Mouse (Mus musculus) liver, postnatal 0 days (tissue): ENCODE data around the gene Ube2e3. TPM values are rescaled to one million over a fixed set of nuclear protein-coding genes. Genes with fewer than 3 reads are reported as not detected.

Experiments used
- ATAC-seq: fragments of 200-750 bp; cut with Nextera tagmentation; 2 replicates; pipeline ENCODE4 v1.8.0; 2017; ENCODE audit warnings: mild to moderate bottlenecking, moderate library complexity
- DNase-seq: peaks from one replicate; pipeline ENCODE4 v3.0.0-alpha.2; 2016
- H3K27ac ChIP-seq: fragments of 300-500 bp; sonication (generic); 2 replicates; pipeline ENCODE4 v1.5.1; 2014; ENCODE audit warnings: antibody characterized with exemption, moderate library complexity, mild to moderate bottlenecking, low read depth
- H3K27me3 ChIP-seq: fragments of 300-500 bp; sonication (generic); 2 replicates; pipeline ENCODE4 v1.6.1; 2014; ENCODE audit warnings: low read length, control low read depth, mixed read lengths; ENCODE audit not compliant: insufficient read depth
- H3K36me3 ChIP-seq: fragments of 300-500 bp; sonication (generic); replicated peaks from 2 replicates; pipeline ENCODE4 v1.6.1; 2014; ENCODE audit warnings: mild to moderate bottlenecking, control low read depth, low read length, moderate library complexity, mixed read lengths; ENCODE audit not compliant: insufficient read depth
- H3K4me1 ChIP-seq: fragments of 300-500 bp; sonication (generic); 2 replicates; pipeline ENCODE4 v1.6.1; 2014; ENCODE audit warnings: antibody characterized with exemption, mild to moderate bottlenecking, control low read depth; ENCODE audit not compliant: insufficient read depth
- H3K4me2 ChIP-seq: fragments of 300-500 bp; sonication (generic); 2 replicates; pipeline ENCODE4 v1.6.1; 2014; ENCODE audit warnings: low read depth, mild to moderate bottlenecking, low read length, moderate library complexity, mixed read lengths
- H3K4me3 ChIP-seq: fragments of 300-500 bp; sonication (generic); 2 replicates; pipeline ENCODE4 v1.5.1; 2014; ENCODE audit warnings: low read depth, low read length
- H3K9ac ChIP-seq: fragments of 300-500 bp; sonication (generic); replicated peaks from 2 replicates; pipeline ENCODE4 v1.6.1; 2014; ENCODE audit warnings: mild to moderate bottlenecking, moderate library complexity
- H3K9me3 ChIP-seq: fragments of 300-500 bp; sonication (generic); 2 replicates; pipeline ENCODE4 v1.6.1; 2016; ENCODE audit warnings: mild to moderate bottlenecking, control low read depth, low read length, mixed read lengths
- CTCF ChIP-seq: sonication (generic); IDR thresholded peaks from 2 replicates; pipeline ENCODE4 v1.5.1; 2016; ENCODE audit warnings: antibody characterized with exemption, low read depth
- EP300 ChIP-seq: IDR thresholded peaks from 2 replicates; pipeline ENCODE4 v1.6.1; 2016; ENCODE audit warnings: antibody characterized with exemption, low read depth, mild to moderate bottlenecking
- WGBS: fragments of 180-500 bp; shearing (Covaris S2); extraction: QIAGEN DNeasy Blood & Tissue Kit; methylation state at CpG from one replicate; pipeline ENCODE4 v1.1.7; 2014; ENCODE audit not compliant: insufficient replicate concordance; 5-methylcytosine and 5-hydroxymethylcytosine counted together
- polyA plus RNA-seq: library from polyadenylated mRNA; unstranded; fragments of >200 nt; fragmentation: Nextera tagmentation; extraction: Ambion mirVana; gene quantifications from 2 replicates; pipeline ENCODE4 v1.2.1, GENCODE M21; 2015

The Ube2e3 gene
- polyA plus RNA-seq, 1 experiment from 2014 or later: 46.8 TPM

DNA sequence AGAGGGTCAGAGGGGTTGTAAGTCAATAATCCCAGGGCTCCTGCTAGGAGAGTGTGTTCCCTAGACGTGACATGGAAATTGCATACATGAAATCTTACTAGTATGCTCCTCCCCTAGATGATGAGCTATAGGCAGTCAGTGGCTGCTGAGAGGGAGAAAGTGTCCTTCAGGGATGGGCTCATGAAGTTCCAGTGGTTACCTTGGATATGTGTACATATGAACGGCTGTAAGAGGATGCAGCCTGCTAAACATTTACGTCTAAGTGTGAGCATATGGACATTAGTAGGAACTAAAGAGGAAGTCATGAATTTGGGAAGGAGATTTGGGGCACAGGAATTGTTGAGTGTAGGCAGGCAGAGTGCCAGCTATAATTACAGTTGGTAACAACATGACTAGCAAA, 38.0 kb downstream of the Ube2e3 start:
- Histone ChIP-seq H3K4me1 (0 out of 2 replicates have a peak, but pooled peaks cover 3% of the 10 kb centered on the region), H3K27me3 (no peaks in the 10 kb centered on the region), H3K4me3 (no peak overlapping the region), H3K4me2 (no peak overlapping the region), H3K27ac (no peak overlapping the region), H3K36me3 (no peaks in the 10 kb centered on the region), H3K9me3 (no peaks in the 10 kb centered on the region), H3K9ac (no peak overlapping the region)
- DNase-seq (no peak), ATAC-seq (no peak)
- no peak for TF ChIP-seq CTCF
- no peak for TF ChIP-seq EP300
- WGBS: 39% methylated on average over 3 of the region's 3 CpGs

DNA sequence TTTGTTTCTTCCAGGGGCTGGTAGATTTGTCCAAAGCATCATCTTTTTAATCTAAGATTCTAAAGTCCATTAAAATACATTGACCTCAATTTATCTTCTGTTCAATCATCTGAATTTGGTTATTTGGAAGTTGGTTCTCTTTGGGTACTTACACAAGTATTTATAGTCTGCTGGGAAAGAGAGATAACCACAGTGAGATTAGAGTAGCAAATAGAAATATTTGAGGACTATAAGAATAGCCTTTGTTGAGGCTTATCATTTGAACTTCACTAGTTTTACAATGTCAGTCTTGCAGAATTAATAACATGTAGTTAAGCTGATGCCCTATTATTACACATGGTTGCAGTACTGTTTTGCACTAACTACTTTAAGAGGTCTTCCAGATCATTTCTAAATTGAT, 43.6 kb downstream of the Ube2e3 start:
- no peak overlapping the region for H3K4me3 ChIP-seq
- 0 out of 2 replicates have a peak, but pooled peaks cover 5% of the 10 kb centered on the region for H3K36me3 ChIP-seq
- no peak for TF ChIP-seq EP300
- no peak for TF ChIP-seq CTCF
- no peaks in the 10 kb centered on the region for H3K27me3 ChIP-seq
- no peak overlapping the region for H3K4me2 ChIP-seq
- H3K4me1 ChIP-seq: no peaks in the 10 kb centered on the region
- DNase-seq: no peak
- H3K9ac ChIP-seq: no peak overlapping the region
- no peak for ATAC-seq
- no peak overlapping the region for H3K27ac ChIP-seq
- H3K9me3 ChIP-seq: no peaks in the 10 kb centered on the region

DNA sequence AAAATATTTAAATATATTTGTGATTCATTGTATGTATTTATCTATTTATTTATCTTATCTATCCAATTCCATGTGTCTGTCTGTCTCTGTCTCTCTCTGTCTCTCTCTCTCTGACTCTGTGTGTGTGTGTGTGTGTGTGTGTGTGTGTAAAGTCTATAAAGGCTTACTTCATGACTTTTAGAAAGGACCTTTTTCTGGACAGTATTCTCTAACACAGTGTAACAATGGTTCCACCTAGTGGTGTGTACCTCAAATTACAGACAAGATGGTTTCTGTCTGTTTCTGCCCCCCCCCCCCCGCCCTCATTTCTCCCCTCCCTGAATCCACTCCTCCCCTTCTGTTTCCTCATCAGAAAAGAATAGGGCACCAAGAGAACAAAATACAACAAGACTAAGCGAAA, 46.9 kb downstream of the Ube2e3 start:
- WGBS: 65% methylated on average over 2 of the region's 2 CpGs
- H3K36me3 ChIP-seq: peaks cover 10% of the 10 kb centered on the region; the same call in 1 of the 2 replicates
- peak; percentile 66 for TF ChIP-seq CTCF
- no peak for TF ChIP-seq EP300
- no peak overlapping the region for H3K4me3 ChIP-seq
- no peak overlapping the region for H3K9ac ChIP-seq
- H3K9me3 ChIP-seq: no peaks in the 10 kb centered on the region
- no peaks in the 10 kb centered on the region for H3K4me1 ChIP-seq
- H3K27ac ChIP-seq: no peak overlapping the region
- DNase-seq (no peak), ATAC-seq (peak; percentile 77)
- no peaks in the 10 kb centered on the region for H3K27me3 ChIP-seq
- H3K4me2 ChIP-seq: no peak overlapping the region

DNA sequence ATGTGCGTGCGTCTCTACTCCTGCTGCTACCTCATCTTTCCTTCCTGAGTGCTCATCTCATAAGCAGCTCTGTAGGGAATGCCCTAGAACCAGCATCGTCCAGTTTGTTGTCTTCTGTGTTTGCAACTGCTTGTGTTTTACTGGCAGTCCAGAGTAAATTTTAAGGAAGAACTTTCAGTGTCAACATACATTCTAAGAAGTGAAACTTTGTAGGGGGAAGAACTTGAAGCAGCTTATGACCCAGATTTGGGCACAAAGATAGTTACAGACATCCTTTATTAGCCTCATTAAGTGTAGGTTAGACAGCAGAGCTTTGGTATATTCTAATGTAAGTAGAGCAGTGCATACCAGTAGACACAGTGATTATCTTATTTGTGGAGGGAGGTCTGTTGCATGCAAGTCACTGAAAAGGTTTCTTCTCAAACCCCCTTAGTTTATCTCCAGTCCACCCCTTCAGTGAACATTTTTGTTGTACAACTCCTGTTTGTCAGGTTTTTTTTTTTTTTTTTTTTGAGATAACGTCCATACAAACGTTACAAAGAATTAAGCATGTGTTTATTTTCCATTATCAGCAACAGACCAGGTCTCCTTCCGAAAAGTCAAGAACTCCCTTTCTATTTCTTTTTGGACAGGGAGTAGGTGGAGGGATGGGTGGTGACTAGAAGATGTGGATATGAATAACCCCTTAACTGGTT, 55.2 kb downstream of the Ube2e3 start:
- WGBS: 61% methylated on average over 6 of the region's 6 CpGs
- DNase-seq: no peak
- Histone ChIP-seq H3K27ac (no peak overlapping the region), H3K9me3 (no peaks in the 10 kb centered on the region), H3K4me3 (no peak overlapping the region), H3K4me1 (peaks cover 5% of the 10 kb centered on the region; the same call in 1 of the 2 replicates), H3K9ac (no peak overlapping the region), H3K4me2 (no peak overlapping the region), H3K27me3 (no peaks in the 10 kb centered on the region), H3K36me3 (peaks cover 7% of the 10 kb centered on the region; the same call in 1 of the 2 replicates)
- no peak for ATAC-seq
- no peak for TF ChIP-seq CTCF
- peak; percentile 57 for TF ChIP-seq EP300

DNA sequence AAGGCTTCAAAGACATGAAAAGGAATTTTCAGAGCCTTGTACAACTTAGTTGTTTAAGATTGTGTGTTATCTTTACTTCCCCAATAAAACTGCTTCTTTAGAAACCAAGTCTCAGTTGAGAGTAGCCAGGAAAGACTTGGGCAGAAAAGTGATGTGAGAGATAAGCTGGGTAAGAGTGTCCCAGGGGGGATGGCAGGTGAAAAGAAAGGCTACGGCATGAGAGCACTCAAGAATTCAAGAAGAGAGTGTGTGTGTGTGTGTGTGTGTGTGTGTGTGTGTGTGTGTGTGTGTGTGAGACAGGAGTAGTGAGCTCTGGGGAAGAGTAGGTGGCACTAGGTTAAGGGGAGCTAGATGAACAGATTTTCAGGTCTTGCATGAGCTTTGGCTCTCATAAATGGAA, 57.9 kb downstream of the Ube2e3 start:
- Histone ChIP-seq H3K4me2 (no peak overlapping the region), H3K4me3 (no peak overlapping the region), H3K27me3 (no peaks in the 10 kb centered on the region), H3K27ac (no peak overlapping the region), H3K9ac (no peak overlapping the region), H3K4me1 (peaks cover 5% of the 10 kb centered on the region; the same call in 1 of the 2 replicates), H3K36me3 (no peaks in the 10 kb centered on the region), H3K9me3 (no peaks in the 10 kb centered on the region)
- ATAC-seq: no peak
- WGBS: 60% methylated on average over 1 of the region's 1 CpGs
- TF ChIP-seq EP300 (no peak), CTCF (no peak)
- no peak for DNase-seq

DNA sequence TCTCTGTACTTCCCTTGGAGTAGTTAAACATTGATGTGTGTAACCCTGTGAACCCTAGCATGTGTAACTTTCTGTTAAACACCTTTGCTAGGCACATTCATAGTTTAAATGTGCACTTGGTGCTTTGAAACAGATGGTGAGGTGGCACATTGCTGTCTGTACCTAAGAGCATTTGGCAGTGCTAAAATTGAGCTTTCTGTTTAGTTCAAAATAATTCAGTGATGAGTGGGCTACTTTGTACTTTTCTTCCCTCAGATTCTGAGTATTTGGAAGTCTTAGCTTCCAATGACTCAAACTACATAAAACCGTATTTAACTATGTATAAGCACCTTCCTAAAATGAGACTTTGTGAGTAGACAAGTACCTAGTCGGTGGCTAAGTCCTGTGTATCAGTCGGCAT, 59.7 kb downstream of the Ube2e3 start:
- no peak overlapping the region for H3K9ac ChIP-seq
- H3K4me2 ChIP-seq: no peak overlapping the region
- TF ChIP-seq CTCF (no peak), EP300 (no peak)
- no peaks in the 10 kb centered on the region for H3K36me3 ChIP-seq
- H3K4me3 ChIP-seq: no peak overlapping the region
- DNase-seq (no peak), ATAC-seq (no peak)
- H3K27ac ChIP-seq: no peak overlapping the region
- H3K9me3 ChIP-seq: no peaks in the 10 kb centered on the region
- H3K27me3 ChIP-seq: no peaks in the 10 kb centered on the region
- 76% methylated on average over 3 of the region's 3 CpGs for WGBS
- H3K4me1 ChIP-seq: peaks cover 5% of the 10 kb centered on the region; the same call in 1 of the 2 replicates

DNA sequence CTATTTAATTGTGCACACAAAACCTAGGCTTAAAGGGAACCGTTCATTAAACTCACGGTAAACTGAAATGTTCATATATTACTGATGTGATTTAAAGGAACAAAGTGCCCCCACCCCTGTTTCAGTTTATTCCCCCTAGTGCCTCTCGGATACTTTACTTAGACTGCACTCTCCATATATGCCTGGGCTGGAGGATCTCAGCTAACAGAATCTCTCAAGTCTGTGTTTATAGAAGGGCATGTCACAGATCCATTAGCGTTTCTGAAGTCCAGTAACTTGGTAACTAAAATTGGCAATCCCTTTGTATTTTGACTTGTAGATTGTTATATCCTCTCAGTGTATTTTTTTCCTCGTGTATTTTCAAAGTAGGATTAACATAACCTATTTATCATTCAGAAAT, 60.2 kb downstream of the Ube2e3 start:
- Histone ChIP-seq H3K9me3 (no peaks in the 10 kb centered on the region), H3K4me1 (peaks cover 5% of the 10 kb centered on the region; the same call in 1 of the 2 replicates), H3K27ac (no peak overlapping the region), H3K27me3 (no peaks in the 10 kb centered on the region), H3K4me3 (no peak overlapping the region), H3K36me3 (no peaks in the 10 kb centered on the region), H3K4me2 (no peak overlapping the region), H3K9ac (no peak overlapping the region)
- DNase-seq (no peak), ATAC-seq (no peak)
- TF ChIP-seq EP300: no peak
- TF ChIP-seq CTCF: no peak
- WGBS: 83% methylated on average over 5 of the region's 5 CpGs
